16 mouse cellular contexts compared by ENCODE assay signal in the genomic region with DNA sequence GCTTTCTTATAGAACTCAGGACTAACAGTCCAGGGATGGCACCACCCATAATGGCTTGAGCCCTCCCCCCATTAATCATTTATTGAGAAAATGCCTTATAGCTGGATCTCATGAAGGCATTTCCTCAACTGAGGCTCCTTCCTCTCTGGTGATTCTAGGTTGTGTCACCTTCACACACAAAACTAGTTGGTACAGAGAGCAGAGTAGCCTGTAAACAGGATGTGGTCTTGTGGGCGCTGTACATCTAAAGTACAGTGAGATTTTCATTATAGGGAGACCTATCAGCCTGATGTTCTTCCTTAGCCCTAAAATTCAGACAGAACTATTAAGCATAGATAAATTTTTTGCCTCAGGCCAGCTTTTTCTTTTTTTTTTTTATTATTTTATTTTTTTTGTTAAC. TPM values are rescaled to one million over a fixed set of nuclear protein-coding genes. Genes with fewer than 3 reads are reported as not detected.
DNase-seq lines count a peak whose midpoint lies in the region; ATAC-seq lines count a peak whose summit lies in the region.
"Had no signal": no experiment of that assay in that cellular context is flagged by ENCODE, and none has a peak within 500 bp of the region (broad histone marks: within the 10 kb centered on the region; RNA-seq: fewer than 3 reads in every experiment).

No protein-coding gene starts in this region.

- H3K27ac ChIP-seq in midbrain, embryonic 14.5 days (replicated peaks; ENCODE audit: low read depth, low read length), result no peak overlapping the region
- no peak overlapping the region for H3K27ac ChIP-seq in heart, embryonic 12.5 days (ENCODE audit: poor library complexity, severe bottlenecking)
- H3K27ac ChIP-seq: embryonic facial prominence, embryonic 10.5 days; heart, embryonic 10.5 days; limb, embryonic 13.5 days; stomach, postnatal 0 days had no signal

- H3K27me3 ChIP-seq in midbrain, embryonic 14.5 days (ENCODE audit: control insufficient read depth, insufficient read depth, low read length), result no peaks in the 10 kb centered on the region
- H3K27me3 ChIP-seq in heart, embryonic 12.5 days (replicated peaks), result no peaks in the 10 kb centered on the region
- H3K27me3 ChIP-seq: limb, embryonic 13.5 days had no signal

- ATAC-seq in midbrain, embryonic 14.5 days (ENCODE audit: low FRiP score, low TSS enrichment), result no peak
- no peak for ATAC-seq in heart, embryonic 12.5 days (ENCODE audit: insufficient number of reproducible peaks, low FRiP score)
- ATAC-seq: forebrain, postnatal 0 days; hindbrain, embryonic 16.5 days had no signal

- H3K9ac ChIP-seq in midbrain, embryonic 14.5 days (replicated peaks; ENCODE audit: low read length), result no peak overlapping the region
- no peak overlapping the region for H3K9ac ChIP-seq in heart, embryonic 12.5 days
- H3K9ac ChIP-seq: forebrain, postnatal 0 days; limb, embryonic 13.5 days had no signal

- no peaks in the 10 kb centered on the region for H3K4me1 ChIP-seq in midbrain, embryonic 14.5 days (ENCODE audit: control insufficient read depth, insufficient read depth, low read length)
- H3K4me1 ChIP-seq in heart, embryonic 12.5 days (replicated peaks), result no peaks in the 10 kb centered on the region
- H3K4me1 ChIP-seq: heart, embryonic 10.5 days had no signal

- H3K9me3 ChIP-seq in midbrain, embryonic 14.5 days (ENCODE audit: control insufficient read depth, low read length), result no peaks in the 10 kb centered on the region
- H3K9me3 ChIP-seq in heart, embryonic 12.5 days (replicated peaks), result no peaks in the 10 kb centered on the region
- H3K9me3 ChIP-seq: embryonic facial prominence, embryonic 10.5 days; heart, embryonic 10.5 days; limb, embryonic 13.5 days had no signal

- H3K36me3 ChIP-seq in midbrain, embryonic 14.5 days (ENCODE audit: control insufficient read depth, insufficient read depth, low read length), result no peaks in the 10 kb centered on the region
- no peaks in the 10 kb centered on the region for H3K36me3 ChIP-seq in heart, embryonic 12.5 days
- H3K36me3 ChIP-seq: embryonic facial prominence, embryonic 10.5 days; heart, embryonic 10.5 days; limb, embryonic 13.5 days had no signal

- 100% methylated on average over 1 of the region's 1 CpGs for WGBS in midbrain, embryonic 14.5 days
- WGBS in heart, embryonic 12.5 days, result 97% methylated on average over 1 of the region's 1 CpGs

- peak; percentile 80 to 81 for DNase-seq in spleen, postnatal 36 days (ENCODE audit: low spot score in 2 of 2)
- no peak for DNase-seq in spleen, postnatal 4 days (ENCODE audit: low spot score in 2 of 2)
- peak; percentile 87 for DNase-seq in induced T-regulatory cell, adult 2 months (ENCODE audit: low read depth)
- DNase-seq in thymus, adult 18-20 months, result peak; percentile 14 to 56
- no peak for DNase-seq in right cerebral cortex, adult 18-20 months
- no peak for DNase-seq in midbrain, embryonic 14.5 days
- DNase-seq in heart, adult 8-10 months (ENCODE audit: low spot score), result no peak
- DNase-seq: cerebellum, postnatal 25 days; forebrain, postnatal 0 days; gastrocnemius, postnatal 10 days had no signal

- no peak overlapping the region for H3K4me3 ChIP-seq in midbrain, embryonic 14.5 days (replicated peaks; ENCODE audit: low read depth, low read length)
- H3K4me3 ChIP-seq in heart, embryonic 12.5 days, result no peak overlapping the region
- H3K4me3 ChIP-seq: embryonic facial prominence, embryonic 10.5 days; heart, embryonic 10.5 days; limb, embryonic 13.5 days had no signal

- H3K4me2 ChIP-seq in midbrain, embryonic 14.5 days (ENCODE audit: low read length), result no peak overlapping the region
- no peak overlapping the region for H3K4me2 ChIP-seq in heart, embryonic 12.5 days
- H3K4me2 ChIP-seq: limb, embryonic 13.5 days had no signal

RNA-seq across cellular contexts. Expression of gene Sgk1, which starts 23.6 kb away (rescaled TPM):
- 43.7 and 47.9 TPM in 2 replicates for polyA plus RNA-seq in midbrain, embryonic 14.5 days (2014; fragmentation: Nextera tagmentation; extraction: Ambion mirVana)
- 24.3 and 26.0 TPM in 2 replicates for polyA plus RNA-seq in heart, embryonic 12.5 days (2016; fragmentation: Nextera tagmentation; extraction: Ambion mirVana)
- total RNA-seq in heart, adult 8-10 months (2022), result 10 to 100 TPM; 29.3 to 60.0 (median 43.0) TPM

Comparison
In these comparisons a context has a peak if more than half of its experiments do, and no peak if none do; other contexts are left out.
1. DNase-seq: peak in spleen, postnatal 36 days (2 of 2), induced T-regulatory cell, adult 2 months (single experiment) and thymus, adult 18-20 months (2 of 2); none in spleen, postnatal 4 days (0 of 2), right cerebral cortex, adult 18-20 months (single experiment), midbrain, embryonic 14.5 days (single experiment) and heart, adult 8-10 months (single experiment).